Mouse (Mus musculus) heart, adult 2 months (tissue): ENCODE results near the gene Anp32e.
"Not testable (repeated sequence)": the region's sequence is repeated elsewhere in the genome, so short reads cannot be mapped to it uniquely, and the experiment has no call there.

Experiments
- CTCF ChIP-seq: fragments of 200-600 bp; IDR thresholded peaks from 2 replicates; pipeline ENCODE4 v1.8.1; 2022; ENCODE audit warnings: antibody characterized with exemption, mild to moderate bottlenecking, moderate library complexity
- EP300 ChIP-seq: fragments of 200-500 bp; IDR thresholded peaks from 2 replicates; pipeline ENCODE4 v1.6.1; 2011; ENCODE audit warnings: low read depth, low read length, control low read depth; ENCODE audit not compliant: insufficient read depth
- POLR2A ChIP-seq: fragments of 200-500 bp; IDR thresholded peaks from 2 replicates; pipeline ENCODE4 v1.6.1; 2011; ENCODE audit warnings: mild to moderate bottlenecking, low read depth, low read length, control low read depth; ENCODE audit not compliant: insufficient read depth

- not testable (repeated sequence) for TF ChIP-seq CTCF
- peak; percentile 90 for TF ChIP-seq POLR2A
- peak; percentile 65; the same call in 1 of the 2 replicates for TF ChIP-seq EP300
These were observed 35.3 kb upstream of the Anp32e start, which contains the start of gene Aph1a for GRCm38 (mm10) chr3:95893606-95894316.
